Mouse (Mus musculus) spleen, embryonic (tissue): ENCODE measurements around the gene Grid2.

Experiments used
- CTCF ChIA-PET: fragments of 350-600 bp; sonication (Branson Sonifier 250); formaldehyde crosslinking; loops from one replicate; lab custom pipeline; 2022; lab: Charles Lee

Gene Grid2

DNA sequence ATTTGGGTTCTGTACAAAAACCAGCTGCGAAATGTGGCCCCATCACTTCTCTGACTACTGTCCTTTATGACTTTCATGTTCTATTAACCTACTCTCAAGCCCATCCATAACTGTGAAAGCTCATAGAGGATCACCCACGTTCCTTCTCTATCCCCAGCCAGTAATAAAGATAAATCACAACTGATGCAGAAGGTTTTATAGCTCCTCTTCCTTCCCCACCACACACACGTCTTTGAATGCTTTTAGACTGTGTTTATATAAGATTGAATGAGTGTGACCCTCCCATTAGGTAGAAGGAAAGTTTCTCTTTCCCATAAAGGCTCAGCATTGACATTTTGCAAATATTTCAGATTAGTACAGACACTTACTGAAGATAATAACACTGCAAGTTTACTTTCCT, 1350.1 kb downstream of the Grid2 start:
- CTCF ChIA-PET = no interaction called here

DNA sequence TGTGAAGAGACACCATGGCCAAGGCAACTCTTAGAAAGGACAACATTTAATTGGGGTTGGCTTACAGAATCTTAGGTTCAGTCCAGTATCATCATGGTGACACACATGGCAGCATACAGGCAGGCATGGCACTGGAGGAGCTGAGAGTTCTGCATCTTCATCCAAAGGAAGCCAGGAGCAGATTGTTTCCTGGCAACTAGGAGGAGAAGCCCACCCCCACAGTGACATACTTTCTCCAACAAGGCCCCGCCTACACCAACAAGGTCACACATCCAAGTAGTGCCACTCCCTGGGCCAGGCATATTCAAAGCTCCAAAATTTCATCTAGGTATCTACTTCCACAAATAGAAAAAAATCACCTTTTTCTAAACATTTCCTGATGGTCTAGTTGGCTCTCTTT, 1351.4 kb downstream of the Grid2 start:
- CTCF ChIA-PET = no interaction called here

DNA sequence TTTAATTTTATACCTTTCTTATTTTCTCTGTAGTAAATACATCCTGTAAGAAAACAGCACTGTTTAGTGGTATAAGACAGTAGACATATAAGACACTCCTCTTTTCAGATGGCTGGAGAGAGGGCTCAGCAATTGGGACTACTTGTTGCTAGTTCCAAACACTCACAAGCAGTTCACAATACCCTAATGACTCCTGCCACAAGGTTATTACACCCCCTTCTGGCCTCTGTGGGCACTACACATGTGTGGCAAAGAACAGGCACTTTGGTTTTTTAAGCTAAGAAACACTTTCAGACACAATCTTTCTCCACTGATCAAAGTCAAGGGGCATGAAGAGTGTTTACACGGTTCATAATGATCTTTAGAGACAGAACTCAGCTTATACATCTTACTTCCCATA, 1352.3 kb downstream of the Grid2 start:
- CTCF ChIA-PET = no interaction called here

DNA sequence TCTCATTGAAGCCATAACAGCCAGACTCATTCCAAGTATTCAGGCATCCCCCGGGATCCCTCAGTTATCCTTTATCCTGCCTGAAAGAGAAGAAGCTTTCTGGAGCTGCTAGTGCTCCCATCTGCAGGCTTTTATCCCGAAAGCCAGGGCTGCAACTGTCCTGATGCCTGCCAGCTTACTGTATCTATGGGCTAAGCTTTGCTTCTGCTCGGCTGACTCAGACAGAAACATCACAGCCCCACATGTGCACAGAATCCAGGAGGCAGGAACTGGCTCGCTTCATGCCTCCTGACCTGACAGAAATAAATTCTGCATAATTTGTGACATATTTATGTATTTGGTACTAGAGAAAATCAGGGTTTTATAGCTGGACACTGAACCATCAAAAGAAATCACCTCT, 1361.2 kb downstream of the Grid2 start:
- CTCF ChIA-PET = no interaction called here

DNA sequence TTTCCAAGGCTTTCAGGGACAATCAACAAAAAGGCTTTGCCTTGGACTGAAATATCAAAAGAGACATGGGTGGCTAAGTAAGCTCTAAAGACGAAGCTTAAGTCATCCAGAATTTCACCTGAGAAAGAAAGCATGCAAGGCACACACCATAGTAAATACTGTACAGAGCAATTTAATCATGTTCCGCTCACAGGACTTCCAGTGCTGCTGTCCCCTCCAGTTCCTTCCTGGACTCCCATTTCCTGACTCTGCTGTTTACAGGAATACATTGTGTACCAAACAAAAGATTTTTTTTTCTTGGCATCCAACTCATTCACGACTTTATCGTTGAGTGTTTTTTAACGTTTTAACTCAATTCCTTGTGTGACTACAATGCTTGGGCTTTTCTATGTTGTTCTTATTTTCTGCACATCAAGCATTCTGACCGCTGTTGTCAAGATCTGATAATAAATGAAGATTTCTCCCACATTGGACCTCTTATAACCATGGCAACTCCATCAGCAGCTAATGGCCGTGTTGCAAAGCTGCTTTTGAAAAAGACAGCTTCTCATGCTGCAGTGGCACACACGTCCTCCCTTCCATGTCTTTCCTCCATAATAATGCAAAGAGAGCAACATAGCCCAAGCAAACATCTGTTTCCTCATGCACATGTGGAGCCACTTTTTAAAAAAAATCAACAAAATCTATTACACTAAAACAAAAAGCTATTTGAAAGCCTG, 1361.9 kb downstream of the Grid2 start:
- CTCF ChIA-PET = no interaction called here

DNA sequence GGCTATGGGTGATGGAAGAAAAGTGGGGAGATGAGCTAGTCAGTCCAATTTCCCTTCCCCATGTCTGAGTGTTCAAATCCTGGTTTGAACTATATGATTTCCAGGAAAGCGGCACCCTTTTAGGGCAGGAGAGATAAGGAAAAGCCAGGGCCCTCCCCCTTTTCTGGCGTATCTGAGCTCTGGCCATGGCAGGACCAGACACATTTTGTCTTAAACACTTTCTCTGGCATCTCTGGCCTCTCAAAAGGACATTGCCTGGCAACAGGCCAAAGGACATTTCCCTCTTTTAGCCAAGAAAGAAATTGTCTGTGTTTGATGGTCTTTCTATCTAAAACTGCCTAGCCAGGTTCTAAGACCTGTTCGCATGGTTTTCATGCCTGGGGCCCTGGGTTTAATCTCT, 1367.7 kb downstream of the Grid2 start:
- CTCF ChIA-PET = no interaction called here

DNA sequence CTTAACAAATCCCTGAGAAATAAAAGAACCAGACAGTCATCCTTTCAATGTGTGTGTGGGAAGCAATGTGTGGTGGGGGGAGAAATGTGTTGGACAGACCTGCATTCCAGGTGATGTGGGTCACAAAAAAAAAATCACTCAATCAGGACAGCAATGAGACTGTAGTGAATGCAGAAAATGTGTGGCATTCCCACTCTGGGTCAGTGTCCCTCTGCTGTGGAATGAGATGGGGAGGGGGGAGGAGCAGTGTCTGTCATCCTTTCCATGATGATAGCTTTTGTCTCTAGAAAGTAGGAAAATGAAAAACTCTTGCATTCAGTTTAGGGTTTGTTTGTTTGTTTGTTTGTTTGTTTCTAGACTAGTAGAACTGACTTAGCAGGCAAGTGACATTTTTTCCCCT, 1392.0 kb downstream of the Grid2 start:
- CTCF ChIA-PET = no interaction called here

DNA sequence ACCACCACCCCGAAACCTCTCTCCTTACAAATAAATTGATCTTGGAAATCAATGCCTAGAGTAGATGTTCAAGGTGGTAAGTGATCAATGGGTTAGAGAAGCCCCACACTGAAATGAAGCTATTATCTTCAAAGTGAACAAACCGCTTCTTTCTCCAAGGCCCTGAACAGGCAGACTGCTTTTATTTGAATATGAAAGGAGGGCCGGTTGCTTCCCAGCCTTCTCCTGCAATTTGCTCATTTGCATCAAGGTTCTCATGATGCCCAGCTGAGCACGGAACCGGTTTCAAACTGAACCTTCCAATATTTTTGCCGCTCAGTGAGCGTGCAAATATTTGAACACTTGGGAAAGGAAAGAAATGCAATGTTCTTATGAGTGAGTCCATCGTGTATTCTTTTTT, 1392.5 kb downstream of the Grid2 start:
- CTCF ChIA-PET = no interaction called here

DNA sequence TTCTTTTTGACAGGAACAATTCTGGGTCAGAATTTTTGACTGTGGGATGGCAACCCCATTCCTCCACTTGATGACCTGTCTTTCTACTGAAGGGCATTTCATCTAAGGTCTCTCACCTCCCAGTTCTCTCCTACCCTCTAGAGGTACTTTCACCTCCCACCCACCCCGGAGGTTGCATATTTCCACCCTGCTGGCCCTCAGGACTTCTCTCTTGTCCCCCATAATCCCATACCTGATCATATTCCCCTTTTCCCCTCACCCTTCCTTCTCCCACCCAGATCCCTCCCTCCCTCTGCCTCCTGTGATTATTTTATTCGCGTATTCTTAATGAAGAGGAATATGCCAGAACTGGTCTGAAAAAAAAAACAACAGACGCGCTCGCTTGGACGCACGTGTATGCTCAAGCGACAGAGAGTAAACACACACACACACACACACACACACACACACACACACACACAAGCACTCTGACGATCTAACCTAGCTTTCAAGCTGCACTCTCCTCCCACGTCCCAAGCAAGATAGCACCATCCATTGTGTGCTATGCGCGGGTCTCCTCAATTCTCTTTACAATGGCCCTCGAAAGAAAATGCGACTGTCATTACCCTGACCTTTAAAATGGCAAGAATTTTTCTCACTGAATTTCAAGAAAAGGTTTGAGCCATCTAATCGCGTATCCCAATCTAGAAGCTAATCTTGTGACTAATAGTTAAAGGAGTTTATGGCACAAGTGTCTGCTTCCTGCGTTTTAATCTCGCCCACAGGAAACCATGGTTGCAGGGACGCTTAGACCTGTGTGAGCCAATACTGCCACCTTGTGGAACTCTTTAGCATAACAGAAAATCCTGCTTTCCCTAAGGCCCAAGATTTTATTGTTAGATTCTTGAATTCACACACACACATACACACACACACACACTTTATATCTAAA, 1393.9 kb downstream of the Grid2 start:
- CTCF ChIA-PET = no interaction called here

DNA sequence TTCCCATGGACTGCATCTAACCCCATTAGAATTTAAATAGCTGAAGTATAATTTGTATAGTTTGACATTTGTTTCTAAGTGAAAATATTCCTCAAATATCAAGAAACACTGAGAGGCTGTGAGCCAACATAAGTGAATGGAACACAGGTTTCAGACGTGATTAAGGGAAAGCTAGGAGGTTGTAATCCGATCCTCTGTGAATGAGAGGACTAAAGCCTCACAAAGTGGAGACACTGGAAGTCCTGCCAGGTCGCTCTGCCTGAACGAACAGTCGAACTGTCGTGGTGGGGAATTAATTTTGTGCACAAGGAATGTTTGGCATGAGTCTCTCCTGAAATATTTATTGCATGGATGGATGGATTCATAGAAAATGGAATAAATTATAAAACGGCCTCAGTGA, 1395.1 kb downstream of the Grid2 start:
- CTCF ChIA-PET = no interaction called here

DNA sequence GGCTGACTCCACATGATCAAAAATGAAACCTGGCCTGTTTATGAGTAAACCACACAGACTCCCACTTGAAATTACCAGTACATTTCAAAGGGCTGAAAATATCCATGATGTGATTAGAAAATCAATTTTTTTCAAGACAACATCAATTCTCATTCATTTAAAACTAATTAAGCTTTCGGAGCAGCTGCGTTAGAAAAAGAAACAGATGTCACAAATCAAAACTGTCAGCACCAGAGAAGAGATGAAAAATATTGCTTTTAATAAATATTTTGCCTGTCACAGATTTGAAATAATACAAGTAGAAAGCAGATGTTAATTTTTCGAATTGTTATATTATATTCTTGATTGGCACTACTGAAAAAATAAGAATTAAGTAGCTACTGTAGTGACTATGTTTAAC, 1415.3 kb downstream of the Grid2 start:
- CTCF ChIA-PET = no interaction called here

DNA sequence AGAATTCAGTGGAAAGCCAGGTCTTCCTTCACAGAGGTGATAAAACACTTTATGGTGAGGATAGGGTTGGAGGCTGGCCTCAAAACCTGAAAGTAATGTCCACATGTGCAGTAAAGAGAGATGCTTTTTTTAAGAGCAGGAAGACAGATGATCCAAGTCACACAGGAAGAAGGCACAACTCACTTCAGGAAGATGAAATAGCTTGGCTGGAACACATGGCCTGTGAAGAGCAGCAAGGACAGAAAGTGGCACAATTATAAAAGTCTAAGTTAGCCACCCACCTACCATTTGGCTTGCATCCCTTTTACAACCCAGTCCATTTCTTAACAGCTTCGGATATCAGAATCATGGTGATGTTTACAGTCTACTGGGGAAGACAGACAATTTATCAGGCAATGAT, 1423.1 kb downstream of the Grid2 start:
- CTCF ChIA-PET = no interaction called here

DNA sequence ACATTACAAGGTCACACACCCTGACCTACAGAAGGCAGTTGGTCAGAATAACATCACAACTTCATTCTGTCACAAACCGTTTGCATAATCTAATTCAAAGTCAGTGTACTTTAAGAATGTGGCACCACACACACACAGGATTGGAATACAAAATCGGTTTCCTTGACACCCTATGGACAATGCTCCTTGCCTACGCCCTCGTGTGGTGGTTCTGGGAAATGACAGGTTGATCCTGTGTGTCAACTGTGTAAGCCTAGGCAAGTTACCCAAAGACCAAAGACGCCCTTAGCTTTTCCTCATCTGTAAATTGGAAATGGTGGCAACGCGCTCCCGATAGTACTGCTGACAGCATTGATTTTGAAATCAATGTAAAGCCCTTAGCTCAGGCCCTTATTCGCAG, 1428.3 kb downstream of the Grid2 start:
- CTCF ChIA-PET = no interaction called here

DNA sequence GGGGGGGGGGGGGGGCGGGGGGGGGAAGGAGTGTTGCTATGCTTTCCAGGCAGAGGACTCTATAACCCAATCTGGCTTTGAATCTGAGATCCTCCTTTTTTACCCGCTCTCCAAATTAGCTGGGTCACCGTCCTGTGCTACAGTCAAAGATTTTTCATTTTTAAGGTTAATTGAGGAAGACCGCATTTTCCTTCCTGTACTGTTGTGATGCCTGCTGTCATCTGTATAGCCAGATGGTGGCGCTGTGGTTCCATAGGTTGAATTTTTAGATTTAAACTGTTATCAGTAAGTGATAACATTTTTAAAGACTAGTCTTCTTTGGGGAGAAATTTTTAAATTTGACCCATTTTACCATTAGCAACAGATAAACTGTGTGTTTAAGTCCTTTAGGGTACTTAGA, 1429.3 kb downstream of the Grid2 start:
- CTCF ChIA-PET = interaction anchor here (0.6 kb wide), 1 partner anchor 949 kb away, joined by 6 read pairs; no protein-coding TSS in a partner anchor

DNA sequence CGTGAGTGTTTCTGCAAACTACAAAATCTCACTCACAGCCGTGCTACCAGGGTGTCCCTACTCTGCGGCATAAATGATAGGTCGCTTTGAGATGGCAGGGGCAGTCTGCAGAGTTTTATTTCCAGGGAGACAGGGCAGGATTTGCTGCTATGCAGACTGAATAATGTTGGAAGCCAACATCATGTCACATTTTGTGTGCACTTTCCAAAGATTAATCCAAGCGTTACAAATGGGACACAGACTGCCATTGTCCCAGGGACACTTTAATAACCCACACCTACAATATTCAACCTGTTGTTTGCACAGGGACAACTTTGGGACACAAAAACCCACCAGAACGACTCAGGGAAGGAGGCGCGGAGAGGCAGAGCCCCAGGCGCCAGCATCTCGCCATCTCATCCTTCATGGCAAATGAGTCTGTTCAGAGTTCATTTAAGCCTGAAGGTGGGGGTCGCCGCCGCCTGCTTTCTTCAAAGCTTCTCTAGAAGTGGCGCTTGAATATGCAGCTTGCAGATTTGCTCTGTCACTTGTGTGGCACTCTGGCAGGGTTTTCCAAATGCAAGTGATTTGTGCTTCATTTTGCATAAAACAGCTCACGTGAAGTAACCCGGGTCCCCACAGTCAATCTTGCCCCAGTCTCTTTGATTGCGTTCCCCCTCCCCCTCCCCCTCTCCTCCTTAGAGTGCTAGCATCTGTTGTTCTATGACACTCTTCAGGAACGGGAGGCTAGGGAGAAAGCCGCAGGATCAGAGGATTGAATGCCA, 1432.7 kb downstream of the Grid2 start:
- CTCF ChIA-PET = no interaction called here

DNA sequence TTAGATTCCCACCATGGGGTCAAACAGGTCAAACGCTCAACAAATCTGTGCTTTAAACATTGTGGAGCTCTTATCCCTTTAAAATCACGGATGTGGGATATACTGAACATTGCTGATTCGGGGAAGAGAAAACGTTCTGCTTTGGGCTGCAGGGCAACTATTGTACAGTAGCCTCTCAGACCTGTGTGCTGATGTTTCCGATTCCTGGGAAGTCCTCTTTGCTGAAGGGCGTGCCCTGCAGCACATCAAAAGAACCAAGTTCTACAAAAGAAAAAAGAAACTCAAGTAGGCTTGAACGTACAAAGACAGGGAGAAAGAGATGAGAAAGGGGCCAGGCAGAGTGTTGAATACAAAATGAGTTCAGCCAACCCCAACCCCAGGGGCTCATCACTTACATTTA, 1439.0 kb downstream of the Grid2 start:
- CTCF ChIA-PET = no interaction called here

DNA sequence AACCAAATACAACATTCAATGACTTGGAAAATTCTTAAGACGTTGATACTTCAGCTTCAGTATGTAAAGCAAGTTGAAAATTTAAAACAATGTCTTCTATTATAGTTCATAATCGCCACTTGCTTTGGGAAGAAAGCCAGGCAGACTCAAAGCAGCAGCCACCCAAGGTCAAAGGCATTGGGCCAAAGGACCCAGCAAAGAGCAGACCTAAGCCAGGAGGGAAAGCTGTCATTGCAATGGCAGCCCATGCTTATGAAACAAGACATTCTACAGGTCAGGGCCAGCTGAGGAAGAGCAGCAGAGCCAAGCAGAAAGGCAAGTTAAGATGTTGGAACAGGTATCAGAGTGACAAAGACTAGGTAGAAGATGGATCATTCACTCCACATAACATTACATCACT, 1448.0 kb downstream of the Grid2 start:
- CTCF ChIA-PET = no interaction called here

DNA sequence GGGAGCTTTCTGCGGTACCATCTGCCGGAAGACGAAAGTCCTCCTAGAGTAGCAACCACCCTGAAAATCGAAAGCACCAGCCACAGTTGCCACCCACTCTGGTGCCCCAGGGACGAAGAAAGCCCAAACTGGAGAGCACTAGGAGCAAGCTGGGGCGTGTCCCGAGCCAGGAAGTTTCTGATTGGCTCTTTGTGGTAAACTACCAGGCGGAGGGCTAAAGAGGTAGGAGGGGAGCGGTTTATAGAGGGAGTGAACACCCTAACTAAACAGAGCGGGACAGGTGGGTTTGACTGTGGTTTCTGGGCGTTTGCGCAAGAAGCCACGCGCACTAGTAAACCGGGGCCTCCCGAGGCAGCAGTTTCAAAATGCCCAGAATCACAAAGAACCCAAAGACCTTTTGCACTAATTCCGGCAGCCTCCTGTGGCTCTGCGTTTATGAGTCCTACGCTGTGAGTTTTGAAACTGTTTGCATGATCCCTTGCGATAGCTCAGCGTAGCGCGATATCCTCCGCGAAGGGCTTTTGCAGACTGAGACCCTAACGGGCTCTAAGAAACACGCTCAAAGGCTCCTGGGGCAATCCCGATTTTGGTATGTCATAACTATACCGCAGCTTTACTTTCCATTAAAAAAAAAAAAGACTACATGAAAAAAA, 1472.2 kb downstream of the Grid2 start:
- CTCF ChIA-PET = no interaction called here

DNA sequence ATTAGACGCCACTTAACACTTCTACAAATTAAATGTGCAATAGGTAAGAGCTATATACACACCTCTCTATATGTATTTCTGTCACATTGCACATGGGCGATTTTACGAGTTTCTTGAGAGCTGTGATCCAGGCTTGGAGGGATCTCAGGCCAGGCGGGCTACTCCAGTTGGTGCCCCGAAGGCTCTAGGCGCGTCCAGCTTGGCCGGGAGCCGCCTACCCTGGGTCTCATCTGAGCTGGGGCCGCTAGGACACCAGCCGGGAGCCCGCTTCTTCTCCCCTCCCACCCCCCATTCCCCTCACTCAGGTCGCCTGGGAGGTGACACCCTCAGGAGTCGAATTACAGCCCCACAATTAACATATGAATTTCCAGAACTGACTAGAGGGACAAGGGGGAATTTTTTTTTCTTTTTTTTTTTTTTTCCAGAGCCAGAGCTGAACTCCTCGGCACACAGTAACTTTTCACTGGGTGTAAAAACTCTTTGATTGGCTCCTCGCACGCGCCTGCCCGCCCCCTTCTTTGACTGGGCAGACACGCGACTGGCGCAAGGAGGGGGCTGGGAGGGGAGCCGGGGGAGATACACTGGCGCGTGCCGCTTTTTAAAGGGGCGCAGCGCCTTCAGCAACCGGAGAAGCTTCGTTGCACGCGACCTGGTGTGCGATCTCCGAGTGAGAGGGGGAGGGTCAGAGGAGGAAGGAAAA, 1473.0 kb downstream of the Grid2 start, which contains the start of gene Atoh1:
Atoh1 (plus strand) TSS at position 627 of the 700 bp plus-strand sequence.
- CTCF ChIA-PET = no interaction called here

DNA sequence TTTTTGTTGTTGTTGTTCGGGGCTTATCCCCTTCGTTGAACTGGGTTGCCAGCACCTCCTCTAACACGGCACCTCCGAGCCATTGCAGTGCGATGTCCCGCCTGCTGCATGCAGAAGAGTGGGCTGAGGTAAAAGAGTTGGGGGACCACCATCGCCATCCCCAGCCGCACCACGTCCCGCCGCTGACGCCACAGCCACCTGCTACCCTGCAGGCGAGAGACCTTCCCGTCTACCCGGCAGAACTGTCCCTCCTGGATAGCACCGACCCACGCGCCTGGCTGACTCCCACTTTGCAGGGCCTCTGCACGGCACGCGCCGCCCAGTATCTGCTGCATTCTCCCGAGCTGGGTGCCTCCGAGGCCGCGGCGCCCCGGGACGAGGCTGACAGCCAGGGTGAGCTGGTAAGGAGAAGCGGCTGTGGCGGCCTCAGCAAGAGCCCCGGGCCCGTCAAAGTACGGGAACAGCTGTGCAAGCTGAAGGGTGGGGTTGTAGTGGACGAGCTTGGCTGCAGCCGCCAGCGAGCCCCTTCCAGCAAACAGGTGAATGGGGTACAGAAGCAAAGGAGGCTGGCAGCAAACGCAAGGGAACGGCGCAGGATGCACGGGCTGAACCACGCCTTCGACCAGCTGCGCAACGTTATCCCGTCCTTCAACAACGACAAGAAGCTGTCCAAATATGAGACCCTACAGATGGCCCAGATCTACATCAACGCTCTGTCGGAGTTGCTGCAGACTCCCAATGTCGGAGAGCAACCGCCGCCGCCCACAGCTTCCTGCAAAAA, 1473.7 kb downstream of the Grid2 start:
- CTCF ChIA-PET = no interaction called here
